Mouse (Mus musculus) cerebellum, adult 11-12 months (tissue): ENCODE measurements around the gene Mrps11.

Experiments
- DNase-seq: peaks from one replicate; pipeline ENCODE4 v3.0.0; 2022

Mrps11 gene

GRCm38 (mm10) chr7:78793895-78794570 is 11.1 kb downstream of the Mrps11 start:
- no peak for DNase-seq

DNA sequence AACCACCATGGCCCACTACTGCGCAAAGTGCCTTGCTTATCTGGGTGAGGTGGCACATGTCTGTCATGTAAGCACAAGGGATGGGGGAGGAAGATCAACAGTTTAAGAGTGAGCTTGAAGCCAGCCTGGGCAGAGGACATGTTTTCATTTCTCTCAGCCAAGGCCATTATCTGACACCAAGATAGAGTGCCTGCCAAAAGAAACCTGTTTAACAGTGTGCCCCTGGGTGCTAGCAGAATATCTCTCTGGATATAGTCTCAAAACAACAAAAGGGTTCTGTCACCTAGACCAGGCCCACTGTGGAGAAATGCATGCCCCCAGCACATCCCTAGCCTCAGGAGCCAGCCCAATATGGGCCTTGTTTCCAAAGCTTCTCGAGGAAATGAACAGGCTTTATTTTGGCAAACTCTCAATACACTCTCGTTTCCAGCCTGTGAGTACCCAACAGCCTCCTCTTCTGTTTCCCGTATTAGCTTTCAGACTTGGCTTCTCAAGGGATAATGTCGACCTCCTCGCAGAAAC is 11.7 kb downstream of the Mrps11 start:
- no peak for DNase-seq

DNA sequence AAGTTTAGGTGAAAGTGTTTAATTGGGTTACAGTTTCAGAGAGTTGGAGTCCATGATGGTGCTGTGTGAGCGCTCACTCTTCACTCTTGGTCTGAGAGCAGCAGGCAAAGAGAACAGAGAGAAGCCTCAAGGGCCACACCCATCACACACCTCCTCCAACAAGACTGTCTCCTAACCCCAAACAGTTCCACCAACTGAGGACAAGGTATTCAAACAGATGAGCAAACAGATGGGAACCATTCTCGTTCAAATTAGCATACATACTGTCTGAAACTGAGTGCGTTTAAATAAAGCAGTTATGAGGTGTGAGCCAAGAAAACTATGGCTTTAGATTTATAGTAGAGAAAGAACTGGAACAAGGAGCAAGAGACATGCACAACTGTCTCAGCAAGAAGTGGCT is 13.7 kb downstream of the Mrps11 start:
- DNase-seq = no peak

- no peak for DNase-seq
Measured at GRCm38 (mm10) chr7:78797843-78798455, 15.0 kb downstream of the Mrps11 start.

DNA sequence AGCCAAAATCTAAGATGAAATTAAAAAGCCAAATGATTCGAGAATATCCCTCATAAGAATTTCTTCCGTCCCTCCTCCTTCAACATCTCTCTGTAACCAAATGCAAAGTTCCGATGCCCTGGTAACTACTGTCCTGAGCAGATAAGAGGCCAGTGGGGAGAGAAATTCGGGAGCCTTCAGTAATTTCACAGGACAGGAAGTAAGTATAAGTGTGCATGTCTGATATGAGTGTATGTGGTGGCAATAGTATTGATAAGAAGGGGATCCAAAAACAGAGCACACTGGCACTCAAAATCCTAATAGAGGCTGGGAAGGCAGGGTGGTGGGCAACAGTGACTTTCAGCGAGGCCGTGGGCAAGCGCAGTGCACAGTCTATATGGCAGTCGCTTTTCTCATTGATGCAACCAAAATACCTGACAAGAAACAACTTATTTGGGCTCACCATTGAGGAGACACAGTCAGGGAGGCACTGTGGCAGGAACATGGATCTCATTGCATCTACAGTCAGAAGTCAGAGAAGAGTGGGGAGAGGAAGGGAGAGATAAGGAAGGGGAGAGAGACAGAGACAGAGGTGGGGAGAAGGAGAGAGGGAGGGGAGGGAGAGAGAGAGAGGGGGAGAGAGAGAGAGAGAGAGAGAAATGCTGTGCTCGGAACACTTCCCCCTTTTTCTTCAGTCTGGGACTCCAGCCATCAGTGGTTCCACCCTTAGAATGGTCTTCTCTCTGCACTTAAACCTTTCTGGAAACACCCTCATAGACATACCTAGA is 17.0 kb downstream of the Mrps11 start:
- DNase-seq = no peak

- no peak for DNase-seq
Measured at GRCm38 (mm10) chr7:78803841-78804240, 20.9 kb downstream of the Mrps11 start.

GRCm38 (mm10) chr7:78807192-78807591 is 24.3 kb downstream of the Mrps11 start:
- no peak for DNase-seq

GRCm38 (mm10) chr7:78813791-78814190 is 30.9 kb downstream of the Mrps11 start:
- peak; percentile 68 for DNase-seq

DNA sequence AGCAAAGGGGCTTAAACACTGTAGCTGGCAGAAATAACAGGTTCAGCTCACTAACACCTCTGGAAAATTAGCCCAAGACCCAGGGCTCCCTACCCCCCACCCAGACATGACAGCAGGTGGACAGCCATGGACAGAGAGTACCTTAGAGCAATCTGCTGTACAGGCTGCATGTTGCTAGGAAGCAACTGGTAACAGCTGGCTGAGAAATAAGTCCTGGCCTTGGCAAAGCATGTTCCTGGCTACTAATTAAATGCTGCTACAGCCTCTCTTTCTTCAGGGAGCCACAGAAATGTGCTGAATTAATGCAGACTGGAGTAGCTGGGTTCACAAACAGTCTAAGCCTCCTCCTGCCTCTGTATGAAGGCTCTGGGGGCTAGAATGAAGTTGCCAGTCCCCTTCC is 31.8 kb downstream of the Mrps11 start:
- DNase-seq = no peak

GRCm38 (mm10) chr7:78818336-78818735 is 35.4 kb downstream of the Mrps11 start:
- no peak for DNase-seq

GRCm38 (mm10) chr7:78826682-78827385 is 43.9 kb downstream of the Mrps11 start:
- DNase-seq = no peak

DNA sequence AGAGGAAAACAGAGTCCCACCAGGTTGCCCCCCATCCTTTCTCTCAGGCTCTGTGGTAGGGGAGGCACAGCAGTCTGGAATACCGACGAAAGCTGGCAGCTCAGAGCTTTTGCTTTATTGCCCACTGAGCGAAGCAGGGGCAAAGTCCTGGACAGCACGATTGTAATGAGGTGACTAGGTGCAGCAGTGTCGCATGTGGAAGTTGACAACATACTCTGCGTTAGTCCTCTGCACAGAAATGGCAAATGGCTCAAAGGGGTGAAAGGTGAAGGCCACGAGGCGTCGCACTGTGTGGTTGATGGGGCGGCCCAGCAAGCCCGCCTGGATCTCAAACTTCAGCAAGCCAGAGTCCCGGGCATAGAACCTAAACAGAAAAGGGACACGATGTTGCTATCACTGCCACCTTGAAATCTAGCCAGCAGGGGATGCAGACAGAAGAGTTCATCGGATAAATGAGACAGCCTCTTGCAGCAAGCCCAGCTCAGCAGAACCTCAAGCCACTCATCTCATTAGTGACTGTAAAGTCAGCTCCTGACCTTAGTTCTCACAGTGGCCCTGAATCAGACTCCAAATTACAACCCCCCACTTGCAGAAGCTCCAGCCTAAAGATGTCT is 44.9 kb downstream of the Mrps11 start:
- no peak for DNase-seq

DNA sequence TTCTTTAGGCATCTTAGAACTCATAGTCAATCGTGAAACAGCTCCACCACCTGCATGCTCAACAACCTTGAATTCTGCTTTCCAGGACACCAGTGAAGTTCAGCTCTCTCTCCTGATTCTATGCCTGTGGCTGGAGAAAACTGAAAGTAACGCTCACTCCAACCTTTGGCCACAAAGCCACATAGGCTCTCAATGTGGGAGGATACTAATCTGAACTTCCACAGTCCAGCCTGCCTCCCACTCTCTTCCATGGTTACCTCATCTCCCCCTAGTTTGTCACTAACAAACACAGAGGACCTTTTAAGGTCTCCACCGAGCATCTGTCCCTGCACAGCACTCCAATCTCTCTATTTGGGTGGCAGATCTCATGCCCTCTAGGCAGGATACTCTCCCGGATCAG is 52.7 kb downstream of the Mrps11 start:
- no peak for DNase-seq

- no peak for DNase-seq
Measured at GRCm38 (mm10) chr7:78837250-78837649, 54.3 kb downstream of the Mrps11 start.

- no peak for DNase-seq
Measured at GRCm38 (mm10) chr7:78841601-78842000, 58.7 kb downstream of the Mrps11 start.
